Mouse (Mus musculus) 3134 (cell line): ENCODE measurements around the gene Btbd9.
A peak's percentile ranks its signal among the peaks of the same experiment; 100 is the strongest.
"Not testable (repeated sequence)": the region's sequence is repeated elsewhere in the genome, so short reads cannot be mapped to it uniquely, and the experiment has no call there.

Experiments used
- DNase-seq: peaks from one replicate; pipeline ENCODE4 v3.0.0-alpha.2; 2011; ENCODE audit warnings: low spot score; ENCODE audit not compliant: insufficient read length; ENCODE audit errors: extremely low read depth

The Btbd9 gene

DNA sequence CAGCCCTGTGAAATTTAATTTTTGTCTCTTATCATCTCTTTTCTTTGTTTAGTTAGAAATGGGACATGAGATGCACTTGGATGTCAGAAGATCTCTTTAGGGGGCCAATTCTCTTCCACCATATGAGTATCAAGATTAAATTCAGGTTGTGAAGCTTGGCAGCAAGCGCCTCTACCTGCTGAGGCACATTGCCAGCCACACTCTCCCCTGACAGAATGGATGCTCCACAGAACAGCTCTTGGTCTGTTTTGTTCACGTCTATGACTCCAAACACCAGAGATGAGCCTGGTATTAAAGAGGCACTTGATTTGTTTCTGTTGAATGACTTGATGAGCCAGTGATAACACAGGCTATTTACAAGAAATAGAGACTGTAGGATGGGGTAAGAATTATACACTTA lies 13.5 kb downstream of the Btbd9 start:
- no peak for DNase-seq

DNA sequence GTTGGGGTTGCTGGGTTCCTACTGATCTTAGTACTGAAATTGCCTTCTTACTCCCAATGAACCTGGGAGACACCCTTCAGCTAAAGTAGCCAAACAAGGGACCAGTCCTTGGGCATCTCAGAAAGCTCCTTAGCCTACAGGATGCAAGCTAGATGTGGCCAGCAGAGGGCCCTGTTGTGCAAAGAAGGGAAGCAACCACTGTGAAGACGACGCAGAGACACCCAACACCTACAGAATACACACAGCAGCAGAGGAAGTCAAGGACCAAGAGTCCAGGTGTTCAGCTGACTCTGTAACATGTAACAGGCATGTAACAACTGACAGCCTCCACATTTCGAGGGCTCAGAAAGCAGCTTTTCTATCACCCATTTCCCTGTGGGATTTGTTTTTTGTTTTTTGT lies 16.8 kb downstream of the Btbd9 start:
- DNase-seq, result no peak

DNA sequence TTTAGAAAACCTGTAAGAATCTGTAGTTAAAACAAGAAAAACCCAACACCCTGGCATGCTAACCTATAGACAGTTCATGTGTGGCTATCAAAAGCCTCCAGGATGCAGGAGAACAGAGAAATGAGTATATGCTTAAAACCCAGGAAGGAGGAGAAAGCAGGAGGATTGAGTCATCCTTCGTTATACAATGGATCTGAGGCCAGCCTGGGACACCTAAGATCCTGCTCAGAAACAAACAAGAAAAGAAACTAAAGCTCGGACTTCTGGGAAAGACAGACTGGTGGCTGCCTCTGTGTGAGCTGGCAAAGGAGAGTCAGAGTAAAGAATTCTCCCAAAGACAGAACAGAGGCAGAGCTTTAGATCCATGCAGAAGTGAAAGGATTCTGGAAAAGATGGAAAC lies 17.7 kb downstream of the Btbd9 start:
- DNase-seq, result no peak

DNA sequence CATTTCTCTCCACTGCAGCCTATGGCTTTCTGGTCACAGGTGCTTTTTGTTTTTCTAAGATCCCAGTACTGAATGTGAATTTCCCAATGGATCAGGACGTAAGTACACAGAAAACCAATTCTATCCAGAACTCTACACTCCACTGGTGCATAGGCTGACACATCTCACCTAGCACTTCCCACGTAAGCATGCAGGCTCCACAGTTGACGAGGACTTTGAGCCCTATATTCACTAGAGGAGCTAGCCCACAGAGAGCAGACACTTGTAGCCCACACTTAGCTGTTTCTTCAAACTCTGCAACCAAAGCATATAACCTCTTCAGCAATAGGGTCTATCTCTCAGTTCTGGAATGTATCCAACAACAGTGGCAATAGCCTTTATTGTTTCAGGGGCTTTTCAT lies 19.8 kb downstream of the Btbd9 start:
- no peak for DNase-seq

DNA sequence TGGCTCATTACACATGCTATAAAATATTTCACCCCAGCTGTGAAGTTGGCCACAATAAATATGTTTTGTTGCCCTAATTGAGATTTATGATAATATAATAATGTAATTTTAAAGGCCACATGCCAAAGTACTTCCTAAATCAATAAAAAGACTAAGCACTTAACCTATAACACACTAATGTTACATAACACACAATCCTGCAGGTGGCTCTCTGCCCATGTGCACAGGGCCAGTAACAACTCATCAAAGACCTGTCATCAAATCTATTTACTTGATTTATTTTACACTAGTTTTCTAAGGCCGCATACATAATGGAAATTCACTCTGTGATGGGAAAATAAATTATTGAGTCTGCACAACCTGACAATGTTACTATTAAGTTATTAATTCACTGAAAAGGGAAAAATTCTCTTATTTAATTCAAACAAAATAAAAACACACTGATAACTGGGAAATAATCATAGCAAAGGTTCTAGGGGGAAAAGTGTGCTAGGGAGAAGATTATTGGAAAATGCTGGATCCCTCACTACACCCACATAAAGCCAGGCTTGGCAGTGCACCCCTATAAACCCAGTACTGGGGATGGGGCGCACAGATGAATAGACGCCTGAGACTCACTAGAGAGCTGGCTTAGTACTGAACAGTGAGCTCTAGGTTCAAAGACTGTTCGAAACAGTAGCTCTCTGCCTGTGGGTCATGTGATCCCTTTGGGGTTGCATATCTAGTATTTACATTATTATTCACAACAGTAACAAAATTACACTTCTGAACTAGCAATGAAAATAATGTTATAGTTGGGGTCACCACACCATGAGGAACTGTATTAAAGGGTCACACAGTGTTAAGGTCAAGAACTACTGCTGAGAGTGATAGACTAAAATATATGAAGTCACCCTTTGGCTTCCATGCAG lies 23.0 kb downstream of the Btbd9 start:
- DNase-seq, result no peak

DNA sequence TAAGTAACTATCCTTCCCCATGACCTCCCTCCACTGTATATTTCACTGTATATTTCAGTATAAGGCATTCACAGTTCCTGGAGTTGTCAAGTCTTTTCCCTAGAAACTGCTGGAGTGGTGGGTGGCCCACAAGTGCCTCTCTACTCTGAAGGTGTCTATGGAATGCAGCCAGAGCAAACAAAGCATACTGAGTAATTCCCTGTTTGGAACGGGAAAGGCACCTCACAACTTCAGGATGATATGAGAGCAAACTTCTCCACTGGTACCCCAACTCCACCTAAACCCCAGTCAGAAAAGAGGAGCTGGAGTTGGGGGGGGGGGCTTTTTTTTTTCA lies 25.5 kb downstream of the Btbd9 start:
- no peak for DNase-seq

DNA sequence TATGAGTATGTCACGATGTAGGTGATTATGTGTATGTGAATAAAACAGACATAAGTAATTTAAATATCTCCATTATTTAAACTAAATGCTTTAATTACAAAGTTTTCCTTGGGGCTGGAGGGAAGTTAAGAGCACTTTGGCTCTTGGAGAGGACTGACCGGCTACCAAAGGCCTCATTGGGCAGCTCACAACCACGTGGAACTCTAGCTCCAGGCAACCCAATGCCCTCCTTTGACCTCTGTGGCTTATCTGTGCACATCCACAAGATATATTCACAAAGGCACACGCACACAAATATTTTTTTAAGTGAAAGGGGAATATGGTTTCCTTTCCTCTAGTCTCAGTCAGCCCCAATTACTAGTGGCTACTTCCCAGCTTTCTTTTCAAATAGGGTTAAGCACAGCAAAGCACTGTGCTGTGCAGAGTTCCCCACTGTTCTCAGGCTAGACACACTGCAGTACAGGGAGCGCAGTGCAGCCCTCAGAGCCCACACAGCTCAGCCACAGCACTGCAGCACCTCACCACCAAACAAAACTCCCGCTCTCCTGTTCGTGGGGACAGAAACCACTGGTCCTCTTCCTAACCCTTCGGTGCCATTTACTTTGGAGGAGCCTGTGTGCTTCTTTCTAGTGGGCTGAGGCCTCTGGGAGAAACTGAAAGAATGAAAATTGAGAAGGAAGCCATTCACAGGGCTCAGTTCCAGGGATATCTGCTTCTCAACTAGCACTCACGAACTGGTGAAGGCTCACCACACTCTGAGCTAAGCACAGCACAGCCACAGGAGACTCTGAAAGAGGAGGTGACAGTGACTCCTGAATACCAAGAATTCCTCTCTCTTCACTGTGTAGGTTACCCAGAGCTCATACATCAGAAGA lies 26.2 kb downstream of the Btbd9 start:
- DNase-seq, result no peak

DNA sequence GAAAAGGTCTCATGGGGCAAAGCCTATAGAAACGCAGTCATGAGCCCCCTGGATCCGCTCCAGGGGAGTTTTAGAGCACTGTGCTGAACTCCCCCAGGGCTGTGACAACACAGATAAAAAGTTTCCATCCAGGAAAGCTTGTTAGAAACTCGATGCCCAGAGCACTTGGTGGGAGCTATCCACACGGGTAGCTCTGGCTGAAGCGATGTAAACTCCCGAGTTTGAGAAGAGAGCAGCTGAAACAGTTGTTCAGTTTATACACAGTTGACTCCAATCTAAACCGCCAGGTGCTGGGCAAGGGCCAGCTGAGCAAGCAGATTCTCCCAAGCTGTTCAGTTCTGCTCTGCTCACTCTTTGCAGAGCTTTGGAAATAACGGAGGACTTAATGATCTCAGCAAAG lies 37.2 kb downstream of the Btbd9 start:
- no peak for DNase-seq

DNA sequence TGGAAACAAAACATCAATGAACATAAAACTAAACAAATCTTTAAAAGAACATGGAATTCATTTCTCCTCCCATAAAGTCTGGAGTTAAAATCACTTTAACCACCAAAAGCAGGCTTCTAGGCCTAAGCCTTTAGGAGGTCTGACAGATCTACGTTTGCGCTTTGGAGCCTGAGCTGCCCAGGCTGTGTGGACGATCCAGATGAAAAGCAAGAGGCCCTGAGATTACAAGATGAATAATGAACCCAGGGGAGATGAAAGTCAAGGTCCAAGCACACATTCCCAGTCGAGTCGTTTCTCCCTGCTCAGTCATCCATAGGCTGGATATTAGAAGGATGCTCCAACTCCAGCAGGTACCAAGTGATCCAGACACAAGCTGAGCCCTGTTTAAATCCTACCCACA lies 39.6 kb downstream of the Btbd9 start:
- no peak for DNase-seq

DNA sequence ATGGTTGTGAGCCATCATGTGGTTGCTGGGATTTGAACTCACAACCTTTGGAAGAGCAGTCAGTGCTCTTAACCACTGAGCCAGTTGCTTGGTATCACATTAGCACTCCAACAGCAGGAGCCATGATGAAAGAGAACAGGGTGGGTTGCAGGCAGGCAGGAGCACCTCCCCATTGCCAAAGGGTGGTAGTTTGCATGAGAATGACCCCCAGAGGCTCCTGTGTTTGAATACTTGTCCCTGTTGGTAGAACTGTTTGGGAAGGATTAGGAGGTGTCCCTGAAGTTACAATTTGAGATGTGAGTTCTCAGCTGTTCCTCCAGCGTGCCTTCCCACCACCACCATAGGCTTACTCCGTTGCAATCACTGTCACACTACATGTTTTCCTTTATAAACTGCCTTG lies 43.2 kb downstream of the Btbd9 start:
- DNase-seq, result no peak

DNA sequence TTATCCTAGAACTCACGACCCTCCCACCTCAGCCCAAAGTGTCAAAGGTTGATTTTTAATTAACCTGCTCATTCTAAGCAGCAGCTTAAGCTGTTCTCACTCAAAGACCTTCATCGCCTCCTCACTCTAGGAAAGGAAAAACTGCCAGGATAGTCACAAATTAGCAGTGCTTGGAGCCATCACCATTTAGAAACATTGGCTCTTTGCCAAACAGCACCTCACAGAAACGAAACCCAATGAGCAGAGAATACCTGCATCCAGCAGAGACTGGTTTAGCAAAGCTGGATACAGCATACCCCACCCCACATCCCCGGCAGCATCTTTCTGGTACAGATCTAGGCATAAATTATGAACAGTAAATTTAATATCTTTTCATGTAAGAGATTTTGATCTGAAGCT lies 45.7 kb downstream of the Btbd9 start:
- no peak for DNase-seq

DNA sequence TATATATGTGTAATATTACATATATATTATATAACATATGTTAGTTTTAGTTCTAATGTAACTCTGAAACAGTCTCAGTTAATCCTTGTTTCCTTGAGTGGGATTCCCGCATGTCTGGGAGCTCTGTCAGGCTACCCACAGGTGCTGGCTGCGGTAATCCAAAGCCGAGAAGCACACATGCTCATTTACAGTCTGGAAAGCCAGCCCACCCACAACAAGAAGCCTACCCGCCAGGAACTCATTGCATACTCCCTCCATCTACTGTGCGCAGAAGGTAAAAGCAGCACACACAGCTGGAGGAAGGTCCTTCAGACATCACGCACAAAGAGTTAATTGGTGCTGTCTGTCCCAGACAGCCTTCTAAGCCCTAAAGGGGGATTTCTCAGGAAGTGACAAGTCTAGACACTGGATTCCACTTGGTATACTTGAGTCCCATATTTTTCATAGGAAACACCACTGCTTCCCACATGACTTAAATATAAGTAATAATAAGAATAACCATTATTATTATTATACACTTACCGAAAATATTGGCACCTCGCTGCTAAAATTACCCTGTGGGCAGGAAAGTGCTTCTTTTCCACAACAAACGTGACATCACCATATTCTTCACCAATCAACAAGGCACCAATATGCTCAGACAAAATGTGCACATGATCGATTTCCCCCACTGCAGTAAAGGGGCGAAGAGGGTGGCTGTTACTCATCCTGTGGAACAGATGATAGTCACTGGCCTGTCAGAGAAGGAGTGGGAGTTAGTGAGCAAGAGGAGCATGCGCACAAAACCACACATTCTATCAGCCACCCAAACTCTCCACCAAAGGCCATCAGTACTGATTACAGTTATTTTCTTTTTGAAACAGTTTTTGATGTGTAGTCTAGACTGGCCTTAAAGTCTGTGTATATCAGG lies 46.4 kb downstream of the Btbd9 start:
- DNase-seq, result no peak

DNA sequence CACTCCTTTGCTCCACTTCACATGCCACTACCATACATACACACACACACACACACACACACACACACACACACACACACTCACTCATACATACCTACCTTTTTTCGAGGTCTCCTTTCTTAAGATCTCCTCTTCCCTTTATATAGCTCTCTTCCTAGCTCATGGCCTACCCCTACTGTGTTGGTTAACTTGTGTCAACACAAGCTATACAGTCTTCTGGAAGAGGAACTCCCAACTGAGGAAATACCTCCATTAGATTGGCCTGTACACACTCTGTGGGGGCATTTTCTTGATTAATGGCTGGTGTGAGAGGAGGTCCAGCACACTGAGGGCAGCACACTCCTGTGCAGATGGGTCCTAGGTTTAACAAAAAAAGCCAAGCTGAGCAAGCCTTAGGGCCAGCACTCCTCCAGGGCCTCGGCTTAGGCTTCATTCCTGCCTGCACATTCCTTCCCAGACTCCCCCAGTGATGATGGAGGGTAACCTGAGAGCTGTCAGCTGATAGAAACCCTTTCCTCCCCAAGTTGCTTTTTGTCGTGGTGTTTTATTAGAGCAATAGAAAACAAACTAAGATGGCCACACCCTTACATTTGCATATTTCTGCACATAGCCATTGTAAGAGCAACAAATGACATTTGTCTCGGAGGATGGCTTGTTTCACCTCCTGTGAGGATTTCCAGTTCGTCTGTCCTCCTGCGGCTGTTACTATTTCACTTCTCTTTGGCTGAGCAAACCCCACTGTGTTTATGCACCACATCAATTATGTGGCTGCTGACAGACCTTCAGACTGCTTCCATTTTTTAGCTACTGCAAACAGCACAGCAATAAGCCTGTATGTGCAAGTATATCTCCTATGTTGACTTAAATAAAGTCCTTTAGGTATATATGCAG lies 50.6 kb downstream of the Btbd9 start:
- DNase-seq, result no peak

DNA sequence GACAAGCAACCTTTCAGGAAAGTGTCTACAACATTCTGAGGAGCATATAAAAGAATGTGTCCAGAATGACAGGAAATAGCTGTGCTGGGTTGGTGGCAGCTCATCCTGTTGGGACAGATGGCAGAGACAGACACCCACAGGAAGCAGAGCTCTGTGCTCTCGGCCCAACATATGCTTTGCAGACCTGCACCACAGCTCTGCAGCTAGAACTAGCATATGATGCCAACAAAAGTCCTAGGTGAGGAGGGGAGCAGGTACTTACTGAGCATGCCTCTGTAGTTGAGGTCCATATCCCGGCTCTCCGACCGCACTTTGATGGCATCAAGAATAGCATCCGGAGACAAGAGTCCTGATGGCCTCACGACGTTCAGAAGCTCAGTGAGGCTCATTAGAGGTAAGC lies 51.8 kb downstream of the Btbd9 start:
- DNase-seq, result no peak

DNA sequence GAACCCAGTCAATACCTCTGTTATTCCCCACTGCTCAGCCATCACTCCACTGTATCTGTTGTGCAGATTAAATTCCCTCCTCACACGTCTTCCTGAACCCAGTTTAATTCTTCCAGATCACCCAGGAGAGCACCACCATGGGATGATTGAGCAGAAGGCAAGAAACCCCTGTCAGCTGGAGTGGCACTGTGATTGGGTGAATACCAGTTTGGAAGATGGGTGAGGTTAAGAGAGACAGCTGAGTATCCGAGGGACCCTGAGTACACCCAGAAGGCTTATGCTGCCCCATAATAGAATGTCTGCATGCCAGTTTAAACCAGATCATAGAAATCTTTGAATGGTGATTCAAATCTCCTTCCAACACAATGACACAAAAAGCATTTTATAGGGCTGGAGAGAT lies 52.5 kb downstream of the Btbd9 start:
- no peak for DNase-seq

DNA sequence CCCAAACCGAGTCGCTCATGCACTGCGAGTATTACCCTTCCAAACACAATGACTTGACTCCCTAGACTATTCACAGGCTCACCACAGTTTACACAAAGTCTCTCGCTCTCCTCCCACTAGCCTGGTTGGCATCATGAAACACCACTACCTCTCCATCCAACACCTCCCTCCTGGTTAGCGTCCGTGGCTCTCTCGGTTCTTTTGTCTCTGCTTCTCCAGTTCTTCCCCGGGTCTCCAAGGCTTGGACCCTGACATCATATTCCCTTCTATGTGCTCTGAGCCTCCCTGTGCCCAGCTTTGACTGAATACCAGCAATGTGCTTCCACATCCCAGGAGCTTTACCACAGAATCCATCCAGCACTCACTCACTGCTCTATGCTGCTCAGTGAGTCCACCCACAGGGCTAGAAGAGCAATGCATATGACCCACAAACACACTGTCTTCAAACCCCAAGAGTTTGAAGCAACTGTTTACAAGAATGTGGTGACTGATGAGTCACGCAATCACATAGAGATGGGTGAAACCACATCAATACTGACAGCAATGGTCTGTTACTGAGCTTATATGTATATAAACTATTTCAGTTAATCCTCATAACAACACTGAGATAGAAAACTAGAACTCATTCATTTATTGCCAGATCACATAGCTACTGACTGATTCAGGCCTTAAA lies 53.7 kb downstream of the Btbd9 start:
- DNase-seq, result no peak

DNA sequence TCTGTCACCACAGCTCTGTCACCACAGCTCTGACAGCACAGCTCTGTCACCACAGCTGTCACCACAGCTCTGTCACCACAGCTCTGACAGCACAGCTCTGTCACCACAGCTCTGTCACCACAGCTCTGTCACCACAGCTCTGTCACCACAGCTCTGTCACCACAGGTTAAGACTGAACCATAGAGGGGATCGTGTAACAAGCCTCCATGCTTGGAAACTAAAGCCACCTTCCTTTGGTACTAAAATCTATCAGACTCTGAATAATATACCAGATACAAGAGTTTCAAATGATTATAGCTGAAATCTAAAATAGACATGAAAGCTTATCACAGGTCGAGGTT lies 57.1 kb downstream of the Btbd9 start:
- DNase-seq, result not testable (repeated sequence)

DNA sequence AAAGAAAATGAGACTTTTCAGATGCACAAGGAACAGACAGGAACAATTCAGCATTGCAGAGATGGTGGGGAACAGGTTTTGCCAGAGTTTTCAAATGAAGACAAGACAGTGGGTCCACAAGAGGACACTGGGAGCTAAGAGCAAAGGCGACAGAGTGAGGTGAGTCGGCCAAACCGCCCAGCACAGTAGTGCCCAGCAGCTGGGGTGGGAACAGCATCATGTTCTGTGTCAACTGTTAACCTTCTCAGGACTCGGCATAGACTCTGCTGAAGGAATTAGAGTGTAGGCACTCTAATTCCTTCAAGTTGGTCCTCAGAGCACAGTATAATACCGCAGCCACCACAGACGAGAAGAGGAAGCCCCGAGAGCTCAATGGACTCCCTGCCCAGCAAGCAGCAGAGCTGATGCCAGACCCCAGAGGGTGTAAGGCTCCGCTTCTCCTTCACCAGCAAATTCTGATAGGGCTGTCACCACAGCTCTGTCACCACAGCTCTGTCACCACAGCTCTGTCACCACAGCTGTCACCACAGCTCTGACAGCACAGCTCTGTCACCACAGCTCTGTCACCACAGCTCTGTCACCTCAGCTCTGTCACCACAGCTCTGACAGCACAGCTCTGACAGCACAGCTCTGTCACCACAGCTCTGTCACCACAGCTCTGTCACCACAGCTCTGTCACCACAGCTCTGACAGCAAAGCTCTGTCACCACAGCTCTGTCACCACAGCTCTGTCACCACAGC lies 57.7 kb downstream of the Btbd9 start:
- DNase-seq, result peak; percentile 38
